Mouse (Mus musculus) layer of hippocampus, postnatal 10 days (tissue): ENCODE data around the gene Kansl1l. TPM values are rescaled to one million over a fixed set of nuclear protein-coding genes. Genes with fewer than 3 reads are reported as not detected.

Source experiments
- DNase-seq, 2 experiments: peaks; one replicate each; pipeline ENCODE4 v3.0.0; 2021; ENCODE audit warnings: low spot score in 2 of 2
- long read RNA-seq: library from polyadenylated mRNA; stranded (forward); transcript quantifications from one replicate; pipeline ENCODE4 v2.0.0, GENCODE M21; 2023
- total RNA-seq, 2 experiments: library from RNA; stranded (reverse); gene quantifications; 2 replicates each; pipeline ENCODE4 v1.2.3; 2021

Gene Kansl1l
- 10 to 100 TPM; 13.8 to 14.0 TPM for total RNA-seq
- long read RNA-seq, partial matches to known transcripts: 0 of 5 reads
- long read RNA-seq, other reads (novel, unspliced or antisense): 4 of 5 reads

DNA sequence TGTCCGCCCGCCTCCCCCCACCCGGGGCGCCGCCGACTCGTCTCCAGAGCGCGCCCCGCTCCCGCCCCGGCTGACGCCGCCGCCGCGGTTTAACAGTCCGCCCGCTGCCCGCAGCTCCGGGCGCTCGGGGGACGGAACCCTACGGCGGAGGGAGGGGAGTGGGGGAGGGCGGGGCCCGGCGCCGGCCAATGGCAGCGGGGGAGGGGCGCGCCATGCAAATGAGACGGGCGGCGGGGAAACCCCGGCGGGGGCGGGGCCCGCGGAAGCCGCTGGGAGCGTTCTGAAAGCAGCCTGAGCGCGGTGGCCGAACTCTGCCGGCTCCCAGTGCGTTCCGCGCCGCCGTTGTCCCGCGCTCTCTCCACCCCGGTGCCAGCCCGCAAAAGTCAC lies at the start of gene Kansl1l:
TSS of gene Kansl1l (minus strand) at position 110 of the 387 bp plus-strand sequence.
- DNase-seq: peak; percentile 91 to 96

DNA sequence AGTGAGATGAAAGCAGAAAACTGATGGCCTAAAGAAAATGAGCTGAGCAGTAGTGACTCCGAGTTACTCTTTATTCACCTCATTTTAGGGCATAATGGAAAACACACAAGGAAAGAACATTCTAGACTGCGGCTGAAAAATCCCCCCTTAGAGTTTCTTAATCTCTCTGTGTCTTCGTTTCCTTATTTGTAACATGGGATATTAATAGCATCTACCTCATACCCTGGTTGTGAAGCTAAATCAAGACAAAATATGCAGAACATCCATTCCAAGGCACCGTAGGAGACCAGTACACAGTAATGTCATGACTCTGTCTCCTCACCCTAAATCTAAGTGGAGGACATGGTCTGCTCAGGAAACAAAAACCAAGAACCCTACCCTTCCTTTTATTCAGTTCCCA lies 48.3 kb upstream of the Kansl1l start:
- no peak for DNase-seq

DNA sequence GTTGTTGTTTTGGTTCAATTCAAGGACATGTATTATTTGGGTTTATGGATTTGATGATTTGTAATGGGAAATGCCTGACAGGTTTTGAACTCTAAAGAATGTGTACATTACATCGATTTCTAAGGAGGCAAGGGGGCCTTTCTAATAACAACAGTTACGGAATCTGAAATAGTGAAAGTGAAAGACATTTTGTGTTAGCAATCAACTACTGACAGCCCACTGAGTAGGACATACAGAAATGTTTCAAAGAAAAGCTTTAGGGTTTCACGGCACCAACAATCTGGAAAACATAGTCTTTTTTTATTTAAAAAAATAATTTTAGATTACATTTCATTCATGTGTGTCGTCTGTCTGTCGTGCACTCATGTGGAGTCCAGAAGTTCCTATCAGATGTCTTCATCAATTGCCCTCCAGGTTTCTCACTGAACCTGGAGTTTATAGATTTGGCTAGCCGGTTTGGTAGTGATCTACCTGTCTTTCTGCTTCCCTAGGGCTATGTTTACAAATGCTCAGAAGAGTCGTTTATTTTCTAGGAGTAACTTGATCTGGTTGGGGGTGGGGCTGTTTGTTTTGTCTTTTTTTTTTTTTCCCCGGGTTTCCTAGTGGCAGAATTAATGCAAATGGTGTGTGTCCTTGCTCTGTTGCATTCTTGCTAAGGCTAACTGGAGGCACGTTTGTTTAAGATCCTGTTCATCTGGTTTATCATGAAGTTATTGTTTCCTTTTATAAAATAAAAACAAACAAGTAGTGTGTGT lies 46.6 kb upstream of the Kansl1l start:
- no peak for DNase-seq

DNA sequence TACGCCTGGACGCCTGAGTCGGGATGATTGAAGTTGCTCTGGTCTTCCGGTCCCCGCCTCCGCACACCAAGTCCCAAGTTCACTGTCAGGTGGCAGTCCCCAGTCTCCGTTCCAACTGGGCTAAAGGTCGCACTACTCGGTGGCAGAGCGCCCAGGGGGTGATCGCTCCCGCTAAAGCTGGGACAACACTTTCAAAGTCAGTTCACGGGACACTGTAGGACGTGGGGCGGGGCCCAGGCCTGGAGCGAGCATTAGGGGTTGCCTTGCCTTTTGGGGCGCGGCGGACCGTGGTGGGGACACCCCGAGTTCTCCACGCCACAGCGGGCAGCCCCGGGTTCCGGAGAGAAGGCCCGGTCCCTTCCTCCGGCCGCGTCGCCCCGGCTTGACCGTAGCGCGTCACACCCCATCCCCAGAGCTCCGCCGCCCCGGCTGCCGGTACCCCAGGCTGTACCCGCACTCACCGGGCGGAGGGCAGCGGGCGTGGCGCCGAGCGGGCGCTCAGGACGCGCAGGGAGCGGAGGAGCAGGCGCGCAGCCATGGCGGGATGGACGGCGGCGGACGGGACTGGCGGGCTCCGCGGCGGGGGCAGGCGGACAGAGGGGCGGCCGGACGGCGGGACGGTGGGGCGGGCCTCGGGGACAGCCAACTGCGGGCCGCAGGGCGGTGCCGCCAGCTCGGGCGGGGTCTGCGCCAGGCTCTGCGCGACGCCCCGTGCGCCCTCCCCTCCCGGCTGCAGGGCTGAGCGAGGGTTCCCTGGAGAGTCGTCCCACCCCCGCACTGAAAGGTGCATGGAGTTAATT lies 45.5 kb upstream of the Kansl1l start, which contains the start of gene Acadl:
TSS of gene Acadl (minus strand) at position 566 of the 800 bp plus-strand sequence.
- peak; percentile 81 to 84 for DNase-seq

DNA sequence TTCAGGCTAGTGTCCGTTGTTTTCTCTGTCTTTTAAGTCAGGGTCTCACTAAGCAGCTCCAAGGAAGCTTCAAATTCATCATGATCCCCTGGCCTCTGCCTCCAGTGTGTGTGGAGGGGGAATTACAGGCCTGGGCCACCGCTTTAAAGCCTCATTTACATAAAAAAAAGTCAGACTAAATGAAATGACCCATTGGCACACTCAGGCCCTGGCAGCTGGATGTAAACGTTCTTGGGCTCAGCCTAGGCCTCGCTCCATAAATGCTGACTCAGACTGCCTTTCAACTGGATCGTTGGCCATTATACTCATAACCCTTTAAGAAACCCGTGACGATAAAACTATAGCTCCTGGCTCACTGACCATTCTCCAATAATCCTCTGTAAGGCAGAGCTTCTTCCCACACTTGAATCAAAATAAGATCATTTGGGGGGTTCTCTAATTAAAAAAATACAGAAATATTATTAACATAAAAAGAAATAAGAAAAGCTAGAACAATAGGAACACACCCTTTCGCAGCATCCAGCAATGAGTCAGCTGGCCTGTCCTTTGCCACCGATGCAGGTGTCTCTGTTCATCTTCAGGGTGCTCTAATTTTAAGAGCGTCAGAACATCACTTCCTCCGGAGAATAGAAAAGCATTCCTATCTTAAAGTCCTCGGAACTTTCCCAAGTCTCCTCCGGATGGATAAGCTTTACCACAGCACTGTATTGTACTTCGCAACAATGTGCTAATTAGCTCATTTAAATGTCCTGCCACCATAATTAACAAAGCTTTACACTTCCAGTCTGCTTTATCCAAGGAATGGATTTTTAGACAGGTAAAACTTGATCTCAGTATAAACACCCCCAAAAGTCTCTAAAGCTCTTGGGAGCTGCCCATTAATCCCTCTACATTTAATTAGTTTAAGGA lies 44.7 kb upstream of the Kansl1l start:
- no peak for DNase-seq

DNA sequence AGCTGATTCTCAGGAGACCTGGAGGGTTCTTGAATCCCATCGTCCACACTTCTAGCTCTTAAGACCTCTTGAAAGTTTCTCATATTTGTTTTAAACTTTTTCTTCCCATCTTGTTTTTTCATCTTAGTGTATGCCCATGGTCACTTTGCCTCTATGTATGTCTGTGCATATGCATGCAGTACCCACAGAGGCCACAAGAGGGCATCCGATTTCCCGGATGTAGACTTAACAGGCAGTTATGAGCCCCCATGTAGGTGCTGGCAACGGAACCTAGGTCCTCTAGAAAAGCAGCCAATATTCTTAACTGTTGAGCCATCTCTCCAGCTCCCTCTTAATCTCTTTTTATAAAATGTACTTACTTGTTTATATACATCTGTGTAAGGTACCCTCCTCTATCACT lies 30.1 kb upstream of the Kansl1l start:
- no peak for DNase-seq

DNA sequence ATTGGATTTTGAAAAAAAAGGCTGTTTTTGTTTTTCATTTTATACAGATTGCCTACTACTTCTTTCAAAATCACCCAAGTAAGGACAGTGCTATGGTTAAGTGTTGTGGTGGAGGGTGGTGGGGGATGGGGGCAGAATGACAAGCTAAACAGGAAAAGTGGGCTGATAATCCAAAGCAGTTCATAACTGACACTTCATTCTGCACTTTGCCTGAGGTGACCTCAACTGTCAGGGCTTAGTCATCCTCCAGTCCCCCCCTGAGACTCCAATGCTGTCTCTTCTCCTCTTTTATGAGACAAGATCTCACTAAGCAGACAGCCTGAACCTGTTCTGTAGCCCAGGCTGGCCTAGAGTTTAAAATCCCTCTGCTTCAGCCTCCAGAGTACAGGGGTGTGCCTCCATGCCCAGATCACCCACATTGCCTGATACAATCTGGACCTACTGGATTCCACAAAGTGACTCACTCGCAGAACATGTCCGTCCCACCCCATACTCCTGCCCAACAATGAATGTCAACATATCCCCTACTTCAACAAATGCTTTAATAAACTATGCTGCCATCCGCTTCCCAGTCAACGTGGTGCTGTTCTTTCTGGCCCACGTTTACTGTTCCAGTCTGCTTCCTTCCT lies 28.4 kb upstream of the Kansl1l start:
- no peak for DNase-seq

DNA sequence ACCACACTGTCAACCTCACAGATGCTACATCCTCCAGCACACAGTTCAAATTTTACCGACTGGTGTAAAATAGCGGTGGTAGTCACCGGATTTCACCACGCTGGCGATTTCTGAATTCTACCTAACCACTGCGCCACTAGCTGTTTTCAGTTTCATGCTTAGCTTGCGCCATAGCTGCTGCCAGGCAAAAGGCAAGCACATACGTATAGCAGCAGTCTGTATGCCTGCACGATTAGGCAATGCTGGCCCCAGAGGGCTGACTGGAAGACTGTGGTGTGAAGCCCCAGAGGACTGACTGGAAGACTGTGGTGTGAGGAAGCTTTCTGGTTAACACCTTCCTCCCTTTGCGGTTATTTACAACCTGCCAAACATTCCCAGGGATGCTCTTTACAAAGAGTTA lies 24.6 kb upstream of the Kansl1l start:
- no peak for DNase-seq

DNA sequence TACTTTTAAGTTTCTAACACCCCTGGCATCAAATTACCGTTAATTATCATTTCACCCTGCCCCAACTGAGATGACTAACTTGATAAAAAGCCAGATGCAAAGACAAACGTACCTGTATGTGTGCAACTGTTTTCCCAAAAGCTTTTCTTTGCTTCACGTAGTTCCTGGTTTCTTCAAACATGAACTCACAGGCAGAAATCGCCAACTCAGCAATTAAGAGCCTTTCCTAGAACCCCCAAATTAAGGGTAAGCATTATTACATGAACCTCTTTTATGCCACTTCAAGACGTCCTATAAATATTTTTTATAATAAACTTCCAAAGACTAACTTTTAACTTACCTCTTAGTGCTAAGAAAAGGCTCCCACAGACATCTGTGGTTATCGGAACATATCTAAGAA lies 24.1 kb upstream of the Kansl1l start:
- DNase-seq: no peak

DNA sequence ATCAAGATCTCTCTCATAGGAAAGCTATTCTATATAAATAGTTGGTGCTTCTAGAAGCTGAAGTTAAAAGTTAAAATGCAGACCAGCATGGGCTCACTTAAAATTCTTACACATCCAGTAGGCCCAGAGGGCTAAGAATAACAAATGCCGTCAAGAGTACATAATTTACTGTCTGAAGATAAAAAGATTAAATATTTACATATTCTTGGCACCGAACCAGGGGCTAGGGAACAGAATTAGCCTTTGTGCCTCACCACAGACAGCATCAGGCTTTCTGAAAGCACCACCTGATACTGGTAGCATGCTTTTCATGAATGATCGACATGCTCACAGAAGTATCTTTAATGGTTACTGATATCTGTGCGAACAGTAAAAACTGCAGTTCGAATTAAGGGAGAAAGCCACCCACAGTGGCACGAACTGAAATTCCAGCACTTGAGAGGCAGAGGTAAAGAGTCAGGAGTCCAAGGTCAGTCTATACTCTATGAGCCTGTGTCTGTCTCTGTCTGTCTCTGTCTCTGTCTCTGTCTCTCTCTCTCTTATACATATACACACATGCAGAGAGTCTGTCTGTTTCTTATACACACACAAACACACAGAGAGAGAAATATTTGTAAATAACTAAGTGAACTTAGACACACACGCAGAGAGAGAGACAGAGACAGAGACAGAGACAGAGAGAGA lies 22.5 kb upstream of the Kansl1l start:
- no peak for DNase-seq

DNA sequence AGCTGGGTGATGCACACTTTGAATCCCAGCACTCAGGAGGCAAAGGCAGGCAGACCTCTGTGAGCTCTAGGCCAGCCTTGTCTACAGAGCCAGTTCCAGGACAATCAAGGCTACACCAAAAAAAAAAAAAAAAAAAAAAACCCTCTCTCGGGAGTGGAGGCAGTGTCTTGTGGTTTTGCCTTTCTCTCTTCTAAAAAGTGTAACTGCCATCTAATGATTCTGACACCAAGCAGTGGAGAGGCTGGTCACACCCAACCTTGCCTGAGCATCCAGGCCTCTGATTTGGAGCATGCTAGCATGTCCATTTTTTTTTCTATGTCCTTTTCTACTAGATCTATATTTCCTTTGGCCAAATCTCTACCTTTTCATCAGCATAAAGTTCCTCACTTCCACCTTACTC lies 21.8 kb upstream of the Kansl1l start:
- DNase-seq: no peak

DNA sequence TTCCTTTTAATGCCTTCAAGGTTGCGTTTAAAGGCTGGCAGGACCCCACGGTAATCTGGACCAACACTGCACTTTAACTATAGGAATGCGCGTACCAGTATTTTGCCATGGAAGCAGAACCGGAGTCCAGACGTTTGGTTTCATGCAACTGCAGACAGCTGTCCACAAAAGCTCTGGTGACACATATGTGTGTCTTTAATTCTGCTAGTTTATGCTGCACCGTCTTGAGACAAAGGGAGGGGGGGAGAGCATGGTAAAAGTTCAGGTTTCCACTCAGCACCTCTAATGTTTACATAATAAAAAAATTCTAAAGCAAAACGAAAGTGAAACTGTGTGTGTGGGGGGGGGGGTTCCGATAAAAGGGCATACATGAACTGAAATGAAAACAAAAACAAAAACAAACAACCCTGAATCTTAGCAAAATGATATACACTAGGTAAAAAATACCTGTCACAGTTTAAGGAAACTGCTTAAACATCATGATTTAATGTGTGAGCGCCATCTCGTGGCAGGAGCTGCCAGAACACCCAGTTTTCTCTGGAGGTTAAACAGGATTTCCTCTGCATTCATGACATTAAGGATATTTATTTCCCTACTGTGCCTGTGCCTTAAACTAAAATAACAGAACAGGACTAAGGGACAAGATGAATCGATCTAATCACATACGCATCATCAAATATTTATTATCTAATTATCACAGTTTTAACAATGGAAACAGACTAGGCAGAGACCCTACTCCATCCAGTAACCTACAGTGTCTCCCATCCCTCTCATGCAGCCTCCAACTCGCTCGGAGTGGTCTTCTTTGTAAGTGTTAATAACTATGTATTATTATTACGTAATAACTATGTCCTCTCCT lies 21.1 kb upstream of the Kansl1l start:
- peak; percentile 80 to 83 for DNase-seq

DNA sequence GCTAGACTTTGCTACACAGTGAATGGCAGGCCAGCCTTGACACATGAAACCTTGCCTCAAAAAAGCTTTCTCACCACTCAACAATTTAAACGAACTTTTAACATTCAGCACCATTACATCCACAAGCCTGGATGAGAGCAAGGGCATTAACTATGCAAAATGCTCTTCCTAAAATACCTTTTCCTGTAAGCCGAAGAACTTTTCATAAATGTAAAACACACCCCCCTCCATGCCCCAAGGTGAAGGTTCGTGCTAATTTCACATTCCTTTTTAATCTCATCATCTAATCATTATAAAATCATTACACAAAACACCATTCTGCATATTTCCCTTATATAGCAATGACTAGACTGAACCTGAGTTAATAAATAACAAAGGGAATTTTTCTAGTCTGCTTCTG lies 19.8 kb upstream of the Kansl1l start:
- DNase-seq: no peak

DNA sequence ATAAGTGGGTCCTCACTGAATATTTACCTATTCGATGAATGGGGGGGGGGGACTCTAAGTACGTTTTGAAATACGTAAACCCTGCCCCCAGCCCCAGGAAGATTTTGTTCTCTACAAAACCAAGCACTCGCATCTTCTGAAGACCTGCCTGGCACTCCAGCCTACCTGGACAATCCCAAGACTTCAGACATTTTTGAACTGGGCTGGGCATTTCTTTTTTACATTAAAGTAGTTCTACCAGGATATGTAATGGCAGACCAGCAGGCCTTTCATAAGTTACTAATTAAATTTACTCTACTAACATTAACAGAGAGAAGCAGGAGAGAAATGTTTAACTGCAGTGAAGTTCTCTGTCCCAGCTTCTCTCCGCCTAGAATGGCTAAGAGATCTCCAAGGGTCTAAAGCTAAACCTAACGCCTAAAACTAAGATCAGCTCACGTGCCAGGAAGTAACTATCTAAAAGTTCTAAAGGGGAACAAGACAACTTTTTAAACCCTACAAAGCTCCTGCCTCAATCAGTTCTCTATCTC lies 15.3 kb upstream of the Kansl1l start:
- DNase-seq: no peak

DNA sequence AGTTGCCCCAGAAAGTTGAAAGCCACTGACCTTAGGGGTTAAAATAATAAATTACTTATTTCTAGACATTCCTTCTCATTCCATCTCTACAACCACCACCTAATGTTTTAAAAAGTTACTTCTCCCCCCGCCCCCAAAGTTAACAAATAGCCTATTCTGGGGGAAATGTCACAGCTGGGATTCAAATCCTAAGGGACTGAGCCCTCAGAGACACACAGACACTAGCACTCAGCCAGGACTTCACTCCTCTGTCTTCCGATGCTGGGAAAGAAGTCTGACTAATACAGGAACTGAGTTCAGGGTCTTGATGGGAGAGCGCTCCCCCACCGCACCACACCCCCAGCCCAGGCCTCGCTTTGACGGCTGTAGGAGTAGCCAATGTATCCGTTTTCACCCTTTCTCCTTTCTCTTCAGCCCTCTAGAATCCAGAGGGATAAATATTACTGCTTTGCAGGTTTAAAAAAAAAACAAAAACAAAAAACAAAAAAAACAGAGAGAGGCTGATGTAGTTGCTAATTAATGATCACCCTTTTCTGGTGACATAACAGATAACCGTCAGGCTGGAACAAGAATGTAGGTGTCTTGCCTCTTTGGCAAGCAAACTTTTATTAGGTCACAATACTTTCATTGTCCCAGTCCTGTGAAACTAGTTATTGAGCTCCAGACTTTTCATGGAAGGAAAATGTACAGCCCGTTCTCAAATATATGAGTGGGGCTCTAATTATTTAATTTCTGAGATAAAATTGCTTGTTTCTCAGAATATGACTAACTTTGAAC lies 14.7 kb upstream of the Kansl1l start:
- DNase-seq: no peak

DNA sequence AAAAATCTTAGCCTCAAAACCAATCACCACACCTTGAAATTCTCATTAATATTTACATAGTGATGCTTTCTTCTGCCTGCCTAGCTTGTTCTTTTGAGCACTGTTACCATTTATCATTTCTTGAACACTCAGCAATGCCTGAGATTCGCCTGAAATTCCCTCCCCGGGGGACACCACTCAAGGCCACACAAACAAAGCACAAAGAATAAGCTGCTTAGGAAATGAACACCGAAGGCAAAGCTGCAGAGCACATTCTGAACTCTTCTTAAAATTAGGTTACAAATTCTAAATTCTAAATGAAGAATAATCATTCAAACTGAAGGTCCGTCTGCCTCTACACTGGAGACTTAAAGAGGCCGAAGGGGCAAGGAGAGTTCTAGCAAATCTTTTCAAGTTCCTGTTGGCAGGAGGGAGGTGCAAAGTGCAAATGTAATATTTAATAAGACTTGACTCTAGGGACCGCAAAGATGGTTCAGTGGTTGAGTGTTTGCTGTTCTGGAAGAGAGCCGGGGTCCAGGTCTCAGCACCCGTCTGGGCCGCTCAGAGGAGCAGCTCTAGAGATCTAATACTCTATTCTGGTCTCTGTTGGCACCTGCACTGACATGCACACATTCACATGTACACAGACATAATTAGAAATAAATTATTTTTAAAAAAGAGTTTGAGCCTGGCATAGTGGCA lies 12.2 kb upstream of the Kansl1l start:
- DNase-seq: no peak

DNA sequence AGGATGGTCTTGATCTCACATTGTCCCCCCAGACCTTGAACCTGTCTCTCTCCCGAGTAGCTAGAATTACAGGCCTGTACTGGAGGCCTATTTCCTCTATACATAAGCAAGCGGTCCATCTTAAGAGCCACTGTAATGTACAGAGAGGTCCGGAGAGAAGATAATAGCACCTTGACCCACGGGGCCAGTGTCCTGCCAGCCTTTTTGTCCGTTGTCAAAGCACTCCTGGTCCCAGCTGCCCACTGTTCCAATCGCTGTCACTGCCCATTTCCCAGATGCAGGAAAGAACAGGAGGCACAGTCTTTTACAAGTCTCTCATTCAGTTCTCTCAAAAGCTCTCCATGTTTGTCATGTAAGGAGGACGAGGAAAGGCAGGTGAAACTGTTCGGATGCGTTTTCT lies 4.6 kb upstream of the Kansl1l start:
- DNase-seq: no peak

DNA sequence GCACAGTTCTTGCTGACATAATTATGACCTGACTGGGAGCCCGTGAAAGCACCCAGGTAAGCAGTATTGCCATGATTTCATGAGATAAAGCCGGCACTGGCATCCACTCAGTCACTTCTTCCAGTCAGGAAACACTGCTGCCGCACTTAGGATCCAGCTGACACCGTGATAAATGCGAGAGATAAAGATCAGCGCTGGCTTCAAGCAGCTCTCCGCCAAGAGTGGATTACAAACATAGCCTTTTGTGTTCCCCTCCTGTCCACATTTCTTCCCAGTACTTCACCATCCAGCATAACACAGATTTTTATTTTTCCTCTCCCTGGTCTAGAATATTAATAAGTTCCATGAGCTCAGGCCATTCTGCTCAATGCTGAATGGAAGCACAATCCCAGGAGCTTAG lies 2.9 kb upstream of the Kansl1l start:
- DNase-seq: no peak
